Mouse (Mus musculus): ENCODE measurements around the gene Ccl21b. TPM values are rescaled to one million over a fixed set of nuclear protein-coding genes. Genes with fewer than 3 reads are reported as not detected.
"Not testable (repeated sequence)": the region's sequence is repeated elsewhere in the genome, so short reads cannot be mapped to it uniquely, and the experiment has no call there.

The Ccl21b gene
- not detected in 2 replicates for total RNA-seq (2017)

GRCm38 (mm10) chr4:42255467-42255866 is at the start of gene Ccl21b:
Gene Ccl21b (plus strand): TSS chr4:42255767.
- ATAC-seq (replicated peaks in 1 of 2; ENCODE audit: insufficient read depth in 1 of 2, low FRiP score in 2 of 2, low TSS enrichment in 1 of 2, low read depth in 1 of 2, poor library complexity in 2 of 2, severe bottlenecking in 2 of 2): not testable (repeated sequence)

GRCm38 (mm10) chr4:42240339-42240738 is 15.2 kb upstream of the Ccl21b start, which contains the start of gene Gm10600:
Gene Gm10600 (plus strand): TSS chr4:42240639.
- not testable (repeated sequence) for ATAC-seq (replicated peaks in 1 of 2; ENCODE audit: insufficient read depth in 1 of 2, low FRiP score in 2 of 2, low TSS enrichment in 1 of 2, low read depth in 1 of 2, poor library complexity in 2 of 2, severe bottlenecking in 2 of 2)

GRCm38 (mm10) chr4:42293967-42294366 is 38.4 kb downstream of the Ccl21b start, which contains the start of gene Gm21953:
Gene Gm21953 (plus strand): TSS chr4:42294267.
- ATAC-seq (replicated peaks in 1 of 2; ENCODE audit: insufficient read depth in 1 of 2, low FRiP score in 2 of 2, low TSS enrichment in 1 of 2, low read depth in 1 of 2, poor library complexity in 2 of 2, severe bottlenecking in 2 of 2): not testable (repeated sequence)

Other genes starting within 250 kb of the Ccl21b start
- 0.40 and 0.56 TPM in 2 replicates for gene Gm21093, start 221.0 kb upstream of the Ccl21b start, total RNA-seq (2017)
- gene Gm3893, start 164.6 kb upstream of the Ccl21b start, total RNA-seq (2017): not detected in 2 replicates
- gene Gm13304, start 140.9 kb upstream of the Ccl21b start, total RNA-seq (2017): not detected in 2 replicates
- gene Gm13306, start 102.3 kb upstream of the Ccl21b start, total RNA-seq (2017): not detected in 2 replicates
- gene Gm13305, start 87.2 kb upstream of the Ccl21b start, total RNA-seq (2017): not detected in 2 replicates
- gene Gm10600, start 15.1 kb upstream of the Ccl21b start, total RNA-seq (2017): not detected in 2 replicates
- gene Gm21953, start 38.5 kb downstream of the Ccl21b start, total RNA-seq (2017): not detected in 2 replicates
- gene Fam205a3, start 62.6 kb downstream of the Ccl21b start, total RNA-seq (2017): 0.30 TPM in 1 of 2 replicates, not detected in the other
- gene Gm21586, start 183.6 kb downstream of the Ccl21b start, total RNA-seq (2017): not detected in 2 replicates
- 0.38 and 1.3 TPM in 2 replicates for gene Gm2163, start 211.0 kb downstream of the Ccl21b start, total RNA-seq (2017)